Mouse (Mus musculus) layer of hippocampus, adult 18-20 months (tissue): Measurements from ENCODE around the gene Ralgps1. TPM values are rescaled to one million over a fixed set of nuclear protein-coding genes. Genes with fewer than 3 reads are reported as not detected.

ENCODE experiments used
- DNase-seq, 2 experiments: peaks; one replicate each; pipeline ENCODE4 v3.0.0; 2022; ENCODE audit warnings: low spot score in 2 of 2
- total RNA-seq, 2 experiments: library from RNA; stranded (reverse); gene quantifications; 2 replicates each; pipeline ENCODE4 v1.2.3; 2021

Ralgps1 gene
- total RNA-seq, 2 experiments from 2014 or later = 60.3 to 62.4 TPM

DNA sequence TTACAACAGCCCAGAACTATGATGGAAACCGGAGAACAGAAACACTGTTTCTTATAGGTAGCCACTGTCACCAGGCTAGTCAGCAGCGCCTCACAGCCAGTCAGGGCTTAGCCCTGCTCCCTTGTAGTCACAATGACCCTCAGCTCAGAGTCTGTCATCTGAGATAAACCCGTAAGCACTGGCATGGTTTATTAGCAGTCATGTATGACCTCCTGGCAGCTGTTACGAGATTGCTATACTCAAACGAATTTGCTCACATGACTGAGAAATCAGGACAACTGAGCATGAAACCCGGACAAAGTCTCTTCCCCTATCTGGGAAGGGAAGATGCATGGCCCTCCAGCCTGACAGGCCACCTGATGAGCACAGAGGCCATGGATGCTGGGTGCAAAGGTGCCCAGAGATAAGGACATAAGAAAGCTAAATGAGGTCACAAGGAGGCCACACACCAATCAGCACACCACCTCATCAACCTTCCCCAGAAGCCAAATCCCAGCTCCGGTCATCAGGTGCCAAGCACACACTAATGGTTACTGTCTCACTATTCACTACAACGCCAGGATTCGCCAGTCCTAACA lies 10.1 kb downstream of the Ralgps1 start:
- no peak for DNase-seq

DNA sequence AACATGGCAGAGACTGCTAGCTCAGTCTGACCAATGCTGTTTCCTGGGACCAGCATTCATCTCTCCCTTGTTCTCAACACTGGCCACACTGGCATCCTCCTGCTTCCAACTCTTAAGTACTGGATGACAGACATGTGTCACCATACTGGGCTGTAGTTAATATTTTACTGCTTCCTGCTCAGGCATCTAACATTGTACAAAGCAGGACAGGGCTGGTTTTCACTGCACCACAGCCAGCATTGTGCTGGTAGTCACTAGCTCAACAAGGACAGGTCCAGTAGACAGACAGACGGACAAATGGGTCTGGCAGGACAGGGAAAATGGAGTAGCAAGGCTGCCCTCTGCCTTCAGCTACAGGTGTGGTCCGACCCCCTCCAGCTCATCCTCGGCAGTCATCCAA lies 10.7 kb downstream of the Ralgps1 start:
- DNase-seq = no peak

DNA sequence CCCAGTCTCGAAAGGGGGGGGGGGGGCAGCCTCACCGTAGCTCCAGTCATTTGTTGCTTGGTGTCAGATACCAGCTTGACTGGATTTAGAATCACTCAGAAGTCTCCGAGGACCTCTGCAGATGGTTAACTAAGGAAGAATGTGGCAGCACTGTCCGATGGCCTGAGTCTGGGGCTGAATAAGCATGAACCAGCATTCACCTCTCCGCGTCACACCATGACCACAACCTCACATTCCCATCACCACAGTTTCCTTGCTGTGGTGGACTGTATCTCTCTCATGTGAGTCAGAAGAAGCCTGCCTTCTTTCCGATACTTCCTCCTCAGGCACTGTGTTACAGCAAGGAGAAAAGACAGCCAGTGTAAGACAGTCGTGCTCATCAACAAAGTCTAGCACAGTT lies 12.1 kb downstream of the Ralgps1 start:
- no peak for DNase-seq

DNA sequence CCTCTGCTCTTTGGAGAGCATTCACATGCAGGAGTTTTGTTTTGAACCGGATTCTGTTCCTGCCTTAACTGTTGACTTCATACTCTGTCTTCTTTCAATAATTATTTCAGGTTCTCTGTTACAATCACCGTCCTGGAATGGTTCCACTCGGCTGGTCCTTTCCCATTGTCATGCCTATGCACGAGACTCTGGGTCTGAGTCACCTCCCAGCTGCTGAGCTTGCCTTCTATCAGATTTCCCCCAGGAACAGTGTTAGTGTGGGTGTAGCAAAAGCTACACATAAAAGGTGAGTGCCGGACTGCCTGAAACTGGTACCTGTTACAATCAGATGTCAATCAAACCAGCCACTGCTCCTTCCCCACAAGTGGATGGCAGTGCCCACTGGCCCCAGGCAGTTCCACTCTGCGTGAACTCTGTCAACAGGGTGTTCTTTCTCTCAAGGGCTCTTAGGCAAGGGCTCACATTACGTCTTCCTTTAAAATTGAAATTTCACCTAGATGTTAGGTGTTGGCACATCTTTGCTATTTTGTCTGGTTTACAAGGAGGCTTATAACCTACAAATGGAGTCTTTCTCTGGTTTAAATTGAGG lies 13.9 kb downstream of the Ralgps1 start:
- no peak for DNase-seq

DNA sequence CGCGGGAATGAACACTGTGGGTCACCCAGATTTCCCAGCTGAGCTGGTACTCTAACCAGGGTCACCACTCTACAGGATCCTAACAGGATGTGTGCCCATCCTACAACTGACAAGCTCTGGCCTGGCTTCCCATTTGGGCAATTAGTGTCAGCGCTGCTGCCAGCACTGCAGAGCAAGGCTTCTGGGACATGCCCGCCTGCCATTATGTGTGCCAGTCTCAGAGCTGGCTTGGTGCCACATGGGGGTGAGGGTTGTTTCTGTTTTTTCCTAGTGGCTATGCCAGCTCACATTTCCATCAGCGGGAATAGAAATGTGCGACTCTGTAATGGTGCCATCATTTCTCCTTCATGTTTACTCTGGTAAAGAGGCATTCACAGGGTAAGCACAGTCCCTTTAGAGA lies 15.7 kb downstream of the Ralgps1 start:
- DNase-seq = peak; percentile 87 to 94

DNA sequence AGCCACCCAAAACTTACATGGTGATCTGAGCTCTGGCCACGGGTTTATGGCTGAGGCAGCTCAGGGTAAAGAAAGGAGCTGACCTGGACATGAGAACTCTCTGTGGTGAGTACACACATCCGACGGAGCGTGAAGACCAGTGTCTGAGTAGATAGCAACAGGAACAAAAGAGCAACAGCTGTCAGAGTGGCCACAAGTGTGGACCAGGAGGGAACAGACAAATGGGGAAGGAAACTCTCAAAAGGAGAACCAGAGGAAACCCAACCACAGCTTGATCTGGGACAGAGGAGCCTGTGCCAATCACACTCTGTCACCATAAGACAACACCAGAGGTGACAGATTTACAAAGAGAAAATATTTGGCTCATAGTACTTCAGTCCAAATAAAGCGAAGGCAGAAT lies 17.9 kb downstream of the Ralgps1 start:
- DNase-seq = no peak

DNA sequence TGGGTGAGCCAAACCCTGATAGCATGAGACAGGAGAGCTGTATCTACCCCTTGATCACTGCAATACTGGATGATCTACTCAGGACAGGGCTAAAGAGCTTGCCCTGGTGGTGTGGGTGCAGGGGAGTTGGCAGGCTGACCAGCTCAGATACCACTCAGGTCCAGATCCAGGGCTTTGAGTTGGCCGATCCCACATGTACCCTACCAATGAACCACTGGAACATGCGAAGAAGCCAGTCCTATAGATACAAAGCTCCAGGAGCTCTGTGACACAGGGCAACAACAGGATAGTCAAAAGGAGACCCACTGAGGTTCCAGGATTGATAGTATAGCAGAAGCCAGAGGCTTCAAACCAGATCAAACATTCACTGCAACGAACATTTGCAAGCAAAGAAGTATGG lies 19.8 kb downstream of the Ralgps1 start:
- no peak for DNase-seq

DNA sequence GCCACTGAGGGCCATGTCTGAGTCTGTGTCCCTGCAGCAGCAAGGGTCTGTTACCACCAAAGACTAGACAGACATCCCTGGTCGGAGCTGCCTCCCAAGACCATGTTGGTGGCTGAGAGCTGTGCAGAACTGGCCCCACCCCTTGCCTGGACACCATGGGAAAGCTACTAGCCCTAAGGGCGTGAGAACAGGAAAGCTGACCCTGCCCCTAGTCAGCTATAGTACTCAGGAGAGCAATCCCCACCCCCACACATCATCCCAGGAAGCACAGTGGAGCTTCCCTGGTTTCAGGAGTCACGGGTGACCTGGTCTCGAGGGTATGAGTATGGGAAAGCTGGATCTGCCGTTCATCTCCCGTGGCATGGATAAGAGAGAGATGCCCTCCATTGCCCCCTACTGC lies 20.4 kb downstream of the Ralgps1 start:
- no peak for DNase-seq

DNA sequence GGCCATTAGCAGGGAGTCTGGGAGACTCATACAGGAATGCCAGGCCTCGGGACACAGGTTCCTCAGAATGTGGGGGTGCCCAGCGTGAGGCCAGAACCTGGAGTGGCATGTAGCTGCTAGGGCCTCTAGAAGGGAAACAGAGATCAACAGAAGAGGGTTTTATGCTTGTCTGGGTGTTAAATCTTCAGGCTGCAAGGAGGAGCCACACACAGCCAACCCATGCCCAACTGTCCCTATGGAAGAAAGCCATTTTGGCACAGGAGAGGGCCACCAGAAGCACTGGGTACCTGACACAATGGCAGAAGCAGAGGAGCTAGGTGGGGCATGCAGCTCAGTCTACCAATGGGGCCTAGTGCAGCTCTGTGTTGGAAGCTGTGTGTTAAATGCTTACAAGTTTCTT lies 21.7 kb downstream of the Ralgps1 start:
- DNase-seq = no peak

DNA sequence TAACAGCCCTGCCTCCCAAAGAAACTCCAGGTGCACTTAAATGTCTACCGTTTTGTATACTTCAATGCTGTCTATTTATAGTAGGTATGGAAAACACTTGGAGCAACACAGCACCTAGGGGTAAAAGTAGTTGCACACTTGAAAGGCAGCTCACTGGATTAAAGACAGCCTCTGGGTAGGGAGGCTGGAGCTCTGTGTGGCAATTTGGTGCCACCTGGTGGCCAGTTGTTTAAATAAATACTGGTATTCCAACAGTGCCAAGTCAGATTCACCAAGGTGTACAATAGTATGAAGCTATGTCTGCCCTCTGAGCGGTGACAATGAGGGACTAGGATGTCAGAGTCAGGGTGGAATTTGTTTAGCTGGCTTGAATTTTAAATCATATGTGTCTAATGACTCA lies 22.2 kb downstream of the Ralgps1 start:
- peak; percentile 60 to 92 for DNase-seq

DNA sequence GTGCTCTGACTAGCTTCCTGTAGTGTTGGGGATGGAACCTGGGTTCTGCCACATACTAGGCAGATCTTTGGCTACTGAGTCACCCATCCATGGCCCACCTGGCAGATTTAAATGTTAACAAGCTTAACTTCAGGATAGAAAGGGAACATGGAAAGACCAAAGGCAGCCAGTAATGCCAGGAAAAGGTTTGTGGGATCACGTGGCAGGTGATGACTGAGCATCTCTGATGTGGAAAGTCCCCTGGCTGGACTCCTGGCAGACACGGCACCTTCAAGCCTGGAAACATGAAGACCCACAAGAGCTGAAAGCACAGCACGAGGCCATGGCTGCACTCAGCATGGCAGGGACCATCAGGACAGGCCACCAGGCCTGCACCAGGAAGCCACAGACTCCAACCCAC lies 23.0 kb downstream of the Ralgps1 start:
- no peak for DNase-seq

DNA sequence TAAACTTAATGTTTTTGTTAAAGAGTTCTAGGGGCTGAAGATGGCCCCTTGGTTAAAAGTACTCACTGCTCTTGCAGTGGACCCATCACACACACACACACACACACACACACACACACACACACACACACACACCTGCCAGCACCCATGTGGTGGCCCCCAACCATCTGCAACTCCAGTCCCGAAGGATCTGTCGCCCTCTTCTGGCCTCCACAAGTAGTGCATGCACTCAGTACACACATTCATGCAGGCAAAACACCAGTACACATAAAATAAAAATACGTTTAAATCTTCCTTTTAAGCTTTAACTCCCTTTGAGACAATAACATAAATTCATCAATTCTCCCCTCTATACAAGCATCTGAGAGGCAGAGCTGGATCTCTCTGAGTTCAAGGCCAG lies 23.7 kb downstream of the Ralgps1 start:
- peak in 1 of 2 experiments; percentile 59 for DNase-seq

DNA sequence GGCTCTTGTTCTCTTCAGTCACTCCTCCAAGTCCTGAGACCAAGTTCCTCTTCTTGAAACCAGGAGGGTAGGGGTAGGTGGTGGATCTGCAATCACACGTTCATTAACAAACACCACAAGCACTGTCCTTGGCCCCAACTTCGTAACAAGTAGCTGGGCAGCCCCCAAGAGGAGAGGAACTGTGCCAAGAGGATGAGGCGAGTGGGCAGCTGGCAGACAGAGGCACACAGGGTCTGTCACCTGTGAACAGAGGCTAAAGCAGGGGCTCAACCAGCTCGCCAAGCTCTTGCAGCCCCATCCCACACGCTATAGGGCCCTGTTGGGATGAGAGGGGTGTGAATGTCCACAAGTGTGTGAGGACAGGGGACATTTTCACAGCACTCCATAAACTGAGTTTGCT lies 24.5 kb downstream of the Ralgps1 start:
- no peak for DNase-seq

DNA sequence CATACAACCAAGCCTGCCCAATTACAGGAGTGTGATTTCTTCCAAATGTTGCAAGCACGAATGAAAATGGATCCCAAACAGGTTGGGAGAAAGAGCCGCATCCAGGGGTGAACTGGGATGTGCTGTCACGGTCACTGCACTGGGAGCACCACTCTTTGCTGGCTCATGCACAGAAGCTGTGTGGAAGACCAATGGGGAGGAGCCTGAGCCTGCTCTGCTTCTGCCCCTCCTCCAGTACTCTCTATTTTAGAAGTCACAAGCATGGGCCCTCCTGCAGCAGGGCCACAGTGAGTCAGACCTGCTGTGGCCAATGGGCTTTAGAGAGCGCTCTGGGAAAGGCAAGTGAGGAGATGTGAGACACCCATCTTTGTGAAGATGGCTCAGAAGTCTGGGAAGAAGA lies 25.3 kb downstream of the Ralgps1 start:
- no peak for DNase-seq

DNA sequence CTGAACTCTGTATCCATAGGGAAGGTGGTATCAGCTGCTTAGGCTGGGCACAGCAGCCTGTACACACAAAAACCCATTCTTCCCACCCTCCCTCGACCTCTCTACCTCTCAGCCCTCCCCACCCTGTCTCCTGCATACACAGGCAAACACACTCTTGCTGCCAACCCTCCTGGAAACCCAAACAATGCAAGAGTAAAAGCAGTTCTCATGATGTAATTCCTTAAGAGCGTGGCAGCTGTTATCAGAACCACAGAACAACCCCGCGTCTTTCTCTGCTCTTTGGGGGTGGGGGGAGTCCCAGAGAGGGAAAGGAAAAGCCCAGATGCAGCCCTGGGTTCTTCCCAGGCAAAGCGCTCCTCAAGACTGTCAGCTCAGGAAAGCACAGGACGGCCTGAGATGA lies 25.8 kb downstream of the Ralgps1 start:
- no peak for DNase-seq

DNA sequence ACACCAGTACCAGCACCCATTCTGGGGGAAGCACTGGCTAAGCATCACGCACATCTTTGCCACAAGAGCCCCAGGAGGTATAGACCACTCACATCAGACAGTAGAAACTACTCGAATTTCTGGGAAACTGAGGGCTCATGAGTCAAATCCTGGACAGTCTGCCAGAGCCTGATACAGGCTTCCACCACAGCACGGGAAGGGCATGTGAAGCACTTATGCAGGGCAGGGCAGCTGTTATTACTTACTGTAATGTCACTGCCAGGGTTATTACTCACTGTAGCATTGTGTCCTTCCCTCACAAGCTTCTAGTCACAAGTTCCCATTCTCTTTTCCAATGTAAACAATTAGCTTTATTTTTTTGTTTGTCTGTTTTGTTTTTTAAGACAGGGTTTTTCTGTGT lies 27.9 kb downstream of the Ralgps1 start:
- DNase-seq = no peak

DNA sequence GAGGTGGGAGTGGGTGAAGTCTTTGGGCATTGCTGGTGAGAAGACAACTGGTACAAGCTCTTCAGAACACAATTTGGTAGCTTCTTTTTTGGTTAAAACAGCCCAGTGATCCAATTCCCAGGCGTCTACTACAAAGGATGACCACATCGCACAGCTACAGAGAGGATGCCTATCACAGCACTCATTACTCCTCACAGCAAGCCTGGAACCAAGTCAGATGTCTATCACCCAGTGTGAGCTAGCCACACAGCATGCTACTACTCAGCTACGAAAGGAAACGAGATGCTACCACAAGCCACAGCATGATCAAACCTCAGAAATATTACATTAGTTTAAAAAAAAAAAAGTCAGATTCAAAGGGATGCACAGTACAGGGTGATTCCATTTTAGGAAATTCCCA lies 29.1 kb downstream of the Ralgps1 start:
- DNase-seq = no peak

DNA sequence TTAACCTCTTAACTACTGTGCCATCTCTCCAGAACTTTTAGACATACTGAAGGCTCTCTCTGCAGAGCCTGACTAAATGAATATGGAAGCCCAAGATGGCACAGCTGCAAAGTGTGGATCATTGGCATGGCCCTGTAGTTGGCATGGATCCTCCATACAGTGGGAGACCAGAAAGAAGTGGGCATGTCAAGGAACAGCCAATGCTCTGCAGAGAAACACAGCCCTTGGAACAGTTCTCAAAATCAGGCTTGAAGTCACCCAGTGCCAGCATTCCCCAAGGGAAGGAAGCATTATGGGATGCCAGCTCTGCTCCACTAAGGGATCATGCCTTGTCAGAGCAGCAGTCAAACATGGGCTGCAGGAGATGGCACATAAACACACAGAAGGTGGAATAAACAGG lies 35.5 kb downstream of the Ralgps1 start:
- DNase-seq = no peak

DNA sequence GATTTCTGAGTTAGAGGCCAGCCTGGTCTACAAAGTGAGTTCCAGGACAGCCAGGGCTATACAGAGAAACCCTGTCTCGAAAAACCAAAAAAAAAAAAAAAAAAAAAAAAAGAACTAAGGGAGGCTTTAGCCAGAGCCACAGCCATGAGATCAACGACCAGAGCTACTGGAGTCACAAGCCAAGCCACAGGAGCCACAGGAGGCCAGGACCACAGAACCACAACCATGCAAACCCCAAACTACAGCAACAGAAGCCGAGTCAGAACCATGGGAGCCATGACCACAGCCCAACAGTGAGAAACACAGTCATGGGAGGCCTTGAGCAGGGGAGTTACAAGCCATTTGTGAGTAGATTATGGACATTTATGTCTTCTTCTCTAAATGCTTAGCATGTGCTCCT lies 41.7 kb downstream of the Ralgps1 start:
- DNase-seq = no peak

DNA sequence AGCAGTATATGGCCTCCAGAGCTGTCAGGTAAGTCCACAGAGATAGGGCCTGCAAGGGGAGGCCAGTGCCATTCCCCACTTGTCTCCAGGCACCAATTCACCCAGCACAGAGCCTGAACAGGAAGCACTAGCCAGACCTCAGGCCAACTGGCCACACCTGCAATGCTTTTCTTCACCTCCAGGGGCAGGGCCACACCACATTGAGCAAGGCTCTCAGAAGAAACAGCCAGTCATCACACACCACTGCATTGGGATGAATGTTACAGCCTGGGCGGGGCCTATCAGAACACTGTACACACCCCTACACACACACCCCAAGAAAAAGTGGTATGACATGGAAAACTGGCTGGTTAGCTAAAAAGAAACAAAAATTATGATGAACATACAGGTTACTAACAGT lies 42.3 kb downstream of the Ralgps1 start:
- DNase-seq = no peak

DNA sequence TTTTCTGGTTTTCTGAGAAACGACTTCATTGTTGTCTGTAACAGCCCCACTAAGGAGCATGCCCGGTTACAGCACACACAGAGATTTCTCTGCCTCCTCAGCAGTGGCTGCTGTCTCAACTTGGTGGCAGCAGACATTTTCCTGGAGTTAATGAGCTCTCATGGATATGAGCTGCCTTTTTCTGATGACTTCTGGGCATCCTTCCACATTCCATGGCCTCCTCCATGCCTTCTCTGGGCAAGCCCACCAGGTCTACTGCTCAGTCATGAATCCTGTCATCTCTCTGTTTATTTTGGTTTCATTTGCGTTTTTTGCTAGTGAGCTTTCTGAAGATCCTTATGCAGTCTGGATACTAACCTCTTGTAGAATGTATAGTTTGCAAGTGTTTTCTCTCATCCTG lies 45.9 kb downstream of the Ralgps1 start:
- DNase-seq = no peak

DNA sequence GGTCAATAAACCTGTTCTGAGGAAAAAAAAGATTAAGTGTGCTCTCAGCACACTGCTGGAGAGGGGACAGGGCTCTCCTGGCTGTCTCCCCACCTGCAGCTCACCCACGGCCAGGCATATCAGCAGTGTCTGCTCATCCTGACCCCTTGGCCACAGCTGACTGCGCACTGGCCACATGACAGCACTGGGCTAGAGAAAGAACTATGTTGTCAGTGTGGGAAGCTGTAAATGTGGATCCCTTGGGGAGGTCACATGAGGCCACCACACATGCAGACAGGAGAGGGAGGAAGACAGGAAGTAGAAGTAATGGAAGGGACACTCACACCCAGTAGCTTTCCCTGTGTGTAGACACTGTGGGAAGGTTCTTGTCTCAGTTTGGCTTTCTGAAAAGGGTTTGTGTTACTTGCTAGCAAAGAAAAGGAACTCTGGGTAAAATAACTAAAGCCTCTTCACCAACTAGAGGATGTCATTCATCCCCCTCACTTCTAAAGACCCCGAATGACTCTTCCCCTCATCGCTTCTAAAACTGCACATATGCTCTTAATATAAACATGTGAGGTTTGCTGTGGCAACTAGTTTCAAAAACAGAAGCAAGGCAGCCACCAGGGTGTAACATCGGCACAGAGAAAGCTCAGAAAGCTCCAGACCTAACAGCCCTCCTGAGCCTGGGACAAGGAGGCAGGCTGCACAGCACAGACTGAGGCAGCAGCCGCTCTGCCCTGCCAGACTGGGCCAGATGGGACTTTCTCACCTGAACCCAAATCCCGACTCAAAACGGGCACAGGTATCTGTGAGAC lies 47.3 kb downstream of the Ralgps1 start:
- DNase-seq = no peak
